Mouse (Mus musculus) E14TG2a.4 (cell line): Measurements from ENCODE around the gene Nktr.

Experiments
- H3K27me3 ChIP-seq: 2 replicates; pipeline ENCODE4 v1.6.1; 2014; ENCODE audit warnings: low read length, control low read depth; ENCODE audit not compliant: insufficient read depth
- H3K36me3 ChIP-seq: 2 replicates; pipeline ENCODE4 v1.6.1; 2014; ENCODE audit warnings: low read length, control low read depth; ENCODE audit not compliant: insufficient read depth
- H3K4me1 ChIP-seq: replicated peaks from 2 replicates; pipeline ENCODE4 v1.6.1; 2014; ENCODE audit warnings: low read depth, low read length, control low read depth
- H3K4me3 ChIP-seq: replicated peaks from 2 replicates; pipeline ENCODE4 v1.5.1; 2014; ENCODE audit warnings: mild to moderate bottlenecking, low read length
- H3K9me3 ChIP-seq: 2 replicates; pipeline ENCODE4 v1.6.1; 2014; ENCODE audit warnings: low read length, control low read depth
- CTCF ChIP-seq: conservative IDR thresholded peaks from 2 replicates; pipeline ENCODE4 v1.5.1; 2014; ENCODE audit warnings: low read length
- NANOG ChIP-seq: IDR thresholded peaks from 2 replicates; pipeline ENCODE4 v1.6.1; 2014; ENCODE audit warnings: borderline replicate concordance, low read length, mixed read lengths
- POU5F1 ChIP-seq: IDR thresholded peaks from 2 replicates; pipeline ENCODE4 v1.6.1; 2014; ENCODE audit warnings: low read length, borderline replicate concordance

The Nktr gene

DNA sequence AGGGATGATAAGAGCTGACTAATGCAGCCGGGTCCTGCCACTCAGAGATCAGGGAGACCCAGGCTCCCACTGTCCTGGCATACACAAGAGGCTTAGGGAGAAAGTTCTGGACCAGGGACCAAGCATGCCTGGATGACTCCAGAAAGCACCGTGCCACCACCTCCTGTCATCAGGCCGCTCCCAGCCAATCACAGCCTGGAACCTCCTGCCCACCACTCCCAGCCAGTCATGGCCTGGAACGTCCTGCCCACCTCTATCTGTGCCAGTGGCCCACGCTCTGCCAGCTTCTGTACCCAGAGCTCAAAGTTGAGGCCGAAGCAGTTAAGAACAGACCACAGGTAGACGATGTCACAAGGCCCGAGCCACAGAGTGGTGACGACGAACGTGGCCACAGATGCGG lies 65.8 kb downstream of the Nktr start:
- TF ChIP-seq NANOG (no peak), POU5F1 (no peak), CTCF (no peak)
- Histone ChIP-seq H3K4me1 (no peaks in the 10 kb centered on the region; the same call in 1 of the 2 replicates), H3K9me3 (no peaks in the 10 kb centered on the region), H3K27me3 (peaks cover 91% of the 10 kb centered on the region), H3K4me3 (no peak overlapping the region), H3K36me3 (no peaks in the 10 kb centered on the region)

- Histone ChIP-seq H3K9me3 (no peaks in the 10 kb centered on the region), H3K27me3 (peaks cover 88% of the 10 kb centered on the region), H3K36me3 (no peaks in the 10 kb centered on the region), H3K4me1 (no peaks in the 10 kb centered on the region; the same call in 1 of the 2 replicates), H3K4me3 (no peak overlapping the region)
- TF ChIP-seq NANOG (no peak), CTCF (no peak), POU5F1 (no peak)
Measured at GRCm38 (mm10) chr9:121785261-121785660, 66.3 kb downstream of the Nktr start.

DNA sequence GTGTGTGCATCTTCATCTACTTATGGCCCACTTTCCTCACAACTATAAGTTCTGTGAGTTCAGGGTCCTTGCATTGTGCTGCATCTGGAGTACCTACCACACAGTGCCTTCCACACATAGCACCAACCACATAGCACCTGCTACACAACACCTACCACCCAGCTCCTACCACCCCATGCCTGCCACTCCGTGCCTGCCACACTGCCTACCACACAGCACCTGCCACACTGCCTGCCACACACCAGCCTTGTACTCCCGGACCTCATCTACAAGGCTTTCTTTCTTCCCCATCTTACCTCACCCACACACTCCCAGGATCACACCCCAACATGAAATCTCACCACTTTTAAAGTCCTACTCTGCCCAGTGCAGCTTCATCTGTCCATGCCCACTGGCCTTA lies 67.4 kb downstream of the Nktr start:
- H3K9me3 ChIP-seq = no peaks in the 10 kb centered on the region
- H3K27me3 ChIP-seq = peaks cover 88% of the 10 kb centered on the region
- no peak for TF ChIP-seq CTCF
- TF ChIP-seq NANOG = no peak
- TF ChIP-seq POU5F1 = no peak
- H3K36me3 ChIP-seq = no peaks in the 10 kb centered on the region
- peaks cover under 1% of the 10 kb centered on the region for H3K4me1 ChIP-seq
- no peak overlapping the region for H3K4me3 ChIP-seq

DNA sequence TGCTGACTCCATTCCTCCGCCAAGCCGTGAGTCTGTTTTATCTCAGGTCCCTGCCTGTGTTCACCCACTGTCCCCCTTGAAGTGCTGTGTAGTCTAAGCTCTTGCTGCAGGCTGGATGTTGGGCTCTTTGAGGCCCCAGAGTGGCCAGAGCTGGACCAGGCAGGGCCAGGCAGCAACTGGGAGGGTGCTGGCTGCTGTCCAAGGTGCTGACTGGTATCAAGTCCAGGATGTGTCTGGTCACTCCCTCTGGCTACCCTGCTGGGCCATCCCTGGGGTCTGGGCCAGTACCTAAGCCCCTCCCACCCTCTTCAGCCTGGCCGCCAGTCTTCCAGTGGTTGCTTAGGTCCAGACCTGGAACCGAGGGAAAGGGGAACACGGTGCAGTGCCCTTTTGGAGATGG lies 72.2 kb downstream of the Nktr start:
- H3K36me3 ChIP-seq = no peaks in the 10 kb centered on the region
- TF ChIP-seq POU5F1 (no peak), CTCF (no peak), NANOG (no peak)
- H3K9me3 ChIP-seq = no peaks in the 10 kb centered on the region
- peaks cover 5% of the 10 kb centered on the region for H3K4me1 ChIP-seq
- H3K27me3 ChIP-seq = peaks cover 79% of the 10 kb centered on the region
- H3K4me3 ChIP-seq = no peak overlapping the region

DNA sequence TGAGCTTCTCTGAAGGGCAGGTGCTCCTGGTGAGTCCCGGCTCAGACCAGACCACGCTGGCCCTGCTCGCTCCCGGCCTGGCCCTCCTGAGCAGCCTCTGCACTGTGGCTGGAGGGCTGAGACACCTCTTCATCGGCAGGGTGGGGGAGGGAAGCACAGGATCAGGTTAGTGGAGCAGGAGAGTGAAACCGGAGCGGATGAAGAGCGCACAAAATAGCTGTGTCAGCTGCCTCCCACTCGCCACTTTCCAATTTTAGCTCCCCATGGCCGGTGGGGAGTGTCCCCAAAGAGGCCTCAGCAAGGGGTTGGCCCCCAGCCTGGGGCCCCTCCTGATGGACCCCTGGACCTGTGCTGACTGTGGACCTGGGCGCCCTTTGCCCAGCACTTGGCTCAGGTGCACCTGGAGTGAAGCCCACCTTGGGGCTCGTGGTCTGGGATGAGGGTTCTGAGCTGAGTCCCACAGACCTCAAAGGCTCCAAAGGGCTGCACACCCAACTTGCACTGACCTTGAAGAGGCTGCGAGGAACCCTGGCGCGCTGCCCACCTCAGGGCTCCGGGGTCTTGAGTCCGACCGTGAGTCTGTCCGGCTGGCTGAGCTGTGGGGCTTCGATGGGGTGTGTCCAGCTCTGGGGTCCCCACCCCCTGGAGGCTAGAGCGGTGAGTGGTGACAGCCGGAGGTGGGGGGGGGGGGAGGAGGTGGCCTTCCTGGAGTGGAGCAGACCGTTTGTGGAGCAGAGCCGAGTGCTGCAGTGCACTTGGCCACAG lies 73.0 kb downstream of the Nktr start, which contains the start of gene Hhatl:
Gene Hhatl, minus strand, starts transcription at position 751 of the 765 bp plus-strand sequence.
- Histone ChIP-seq H3K27me3 (peaks cover 79% of the 10 kb centered on the region), H3K4me3 (no peak within 1 kb of the TSS), H3K4me1 (peaks cover 5% of the 10 kb centered on the region), H3K36me3 (no peaks in the 10 kb centered on the region), H3K9me3 (no peaks in the 10 kb centered on the region)
- TF ChIP-seq CTCF (no peak), POU5F1 (no peak), NANOG (no peak)

DNA sequence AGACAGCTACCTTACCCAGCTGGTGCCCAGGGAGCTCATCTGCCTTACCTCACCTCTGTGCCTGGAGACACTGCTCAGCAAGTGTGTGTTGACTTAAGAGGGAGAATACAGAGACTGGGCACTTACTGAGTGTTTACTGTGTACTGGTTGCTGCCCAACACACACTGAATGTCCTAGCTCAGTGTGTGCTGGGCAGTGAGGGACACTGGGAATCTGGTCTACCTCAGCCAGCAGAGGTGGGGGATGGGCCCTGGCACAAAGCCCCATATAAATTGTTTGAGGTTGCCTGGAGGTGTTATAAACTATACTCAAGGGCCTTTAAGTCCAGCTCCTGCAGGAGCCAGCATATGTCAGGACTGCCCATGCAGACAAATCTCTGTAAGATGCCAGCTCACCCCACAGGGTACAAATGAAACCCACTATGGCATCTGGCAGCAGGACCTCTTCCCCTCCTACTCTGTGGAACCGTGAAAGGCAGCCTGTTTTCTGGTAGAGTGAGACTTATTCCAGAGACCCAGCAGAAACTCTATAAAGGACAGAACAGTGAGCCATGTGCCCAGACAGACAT lies 76.1 kb downstream of the Nktr start:
- Histone ChIP-seq H3K9me3 (no peaks in the 10 kb centered on the region), H3K36me3 (no peaks in the 10 kb centered on the region), H3K27me3 (peaks cover 68% of the 10 kb centered on the region), H3K4me1 (peaks cover 23% of the 10 kb centered on the region), H3K4me3 (no peak overlapping the region)
- TF ChIP-seq CTCF = no peak
- TF ChIP-seq NANOG = no peak

DNA sequence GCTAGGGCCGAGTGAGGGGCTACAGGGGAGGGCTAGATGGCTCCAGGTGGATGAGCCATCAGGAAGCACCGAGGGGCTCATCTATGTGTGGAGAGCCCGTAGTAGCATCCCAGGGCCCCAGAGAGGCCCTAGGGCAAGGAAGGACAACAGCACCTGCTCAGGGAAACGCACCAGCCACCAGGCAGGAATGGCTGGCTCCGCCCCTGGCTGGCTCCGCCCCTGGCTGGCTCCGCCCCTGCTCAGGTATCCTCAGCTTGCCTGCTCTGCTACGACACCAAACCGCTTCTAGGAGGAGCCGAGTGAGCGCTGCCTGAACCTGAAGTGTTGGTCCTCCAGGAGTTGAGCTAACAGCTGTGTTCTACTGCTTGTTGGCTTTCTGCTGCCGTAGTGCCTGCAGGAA lies 78.8 kb downstream of the Nktr start:
- Histone ChIP-seq H3K9me3 (no peaks in the 10 kb centered on the region), H3K36me3 (no peaks in the 10 kb centered on the region), H3K4me3 (no peak overlapping the region), H3K4me1 (peaks cover 20% of the 10 kb centered on the region), H3K27me3 (peaks cover 57% of the 10 kb centered on the region)
- TF ChIP-seq POU5F1 (no peak), NANOG (no peak), CTCF (no peak)

DNA sequence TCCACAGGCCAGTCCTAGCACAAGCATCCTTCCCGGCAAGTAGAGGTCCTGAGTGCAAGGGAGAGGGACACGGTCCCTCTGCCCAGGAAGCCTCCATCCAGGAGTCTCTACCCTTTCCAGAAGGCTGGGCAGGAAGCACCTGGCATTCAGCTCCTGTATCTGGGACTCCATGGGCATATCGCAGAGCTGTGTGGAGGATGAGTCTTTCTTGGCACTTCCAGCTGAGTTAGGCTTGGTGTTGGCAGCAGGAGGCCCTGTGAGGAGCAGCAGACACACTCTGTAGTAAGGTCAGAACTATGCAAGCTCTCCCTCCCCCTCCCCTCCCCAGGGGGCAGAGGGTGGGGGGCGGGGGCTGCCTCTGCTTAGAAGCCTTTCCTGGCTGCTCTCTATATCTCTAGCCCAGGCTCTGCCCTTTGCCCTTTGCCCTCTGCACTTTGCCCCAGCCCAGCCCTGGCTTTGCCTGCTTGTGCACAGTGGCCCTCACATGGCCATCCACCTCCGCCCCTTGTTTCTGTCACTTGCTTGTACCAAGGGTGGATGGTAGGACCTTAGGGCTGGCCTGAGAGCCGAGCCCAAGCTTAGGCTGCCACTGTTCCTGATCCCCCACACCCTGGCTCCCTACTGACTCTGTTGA lies 80.0 kb downstream of the Nktr start:
- no peaks in the 10 kb centered on the region for H3K36me3 ChIP-seq
- no peak for TF ChIP-seq POU5F1
- no peak for TF ChIP-seq CTCF
- TF ChIP-seq NANOG = no peak
- no peaks in the 10 kb centered on the region for H3K9me3 ChIP-seq
- peaks cover 21% of the 10 kb centered on the region for H3K4me1 ChIP-seq
- no peak overlapping the region for H3K4me3 ChIP-seq
- peaks cover 51% of the 10 kb centered on the region for H3K27me3 ChIP-seq
